Mouse (Mus musculus) left cerebral cortex, adult 11 months (tissue): Measurements from ENCODE around the gene Olfr1387.
A peak's percentile ranks its signal among the peaks of the same experiment; 100 is the strongest.
"Not testable (repeated sequence)": the region's sequence is repeated elsewhere in the genome, so short reads cannot be mapped to it uniquely, and the experiment has no call there.

Experiments
- DNase-seq: peaks from one replicate; pipeline ENCODE4 v3.0.0; 2022; ENCODE audit warnings: low spot score

Olfr1387 gene

GRCm38 (mm10) chr11:49455043-49455442 lies at the start of gene Olfr1387:
Gene Olfr1387, plus strand, starts transcription at chr11:49455343.
- DNase-seq = no peak

GRCm38 (mm10) chr11:49406784-49407183 lies 48.4 kb upstream of the Olfr1387 start:
- DNase-seq = no peak

- DNase-seq = peak; percentile 32
These were observed 44.6 kb upstream of the Olfr1387 start for GRCm38 (mm10) chr11:49410540-49410939.

- no peak for DNase-seq
These were observed 32.4 kb upstream of the Olfr1387 start, which contains the start of gene Olfr1389 for GRCm38 (mm10) chr11:49422767-49423166. Gene Olfr1389, plus strand, starts transcription at chr11:49423067.

- DNase-seq = no peak
These were observed 29.8 kb upstream of the Olfr1387 start for GRCm38 (mm10) chr11:49425257-49425927.

GRCm38 (mm10) chr11:49429641-49430040 lies 25.5 kb upstream of the Olfr1387 start:
- no peak for DNase-seq

GRCm38 (mm10) chr11:49436411-49436810 lies 18.7 kb upstream of the Olfr1387 start, which contains the start of gene Olfr1388:
Gene Olfr1388, plus strand, starts transcription at chr11:49436624.
- no peak for DNase-seq

GRCm38 (mm10) chr11:49464746-49465145 lies 9.6 kb downstream of the Olfr1387 start, which contains the start of gene Olfr1386:
Gene Olfr1386, plus strand, starts transcription at chr11:49465046.
- not testable (repeated sequence) for DNase-seq

GRCm38 (mm10) chr11:49485973-49486372 lies 30.8 kb downstream of the Olfr1387 start:
- no peak for DNase-seq

- DNase-seq = not testable (repeated sequence)
These were observed 33.6 kb downstream of the Olfr1387 start, which contains the start of gene Olfr1385 for GRCm38 (mm10) chr11:49488770-49489169. Gene Olfr1385, plus strand, starts transcription at chr11:49489070.
